Mouse (Mus musculus): ENCODE measurements around the gene Hoxd10. TPM values are rescaled to one million over a fixed set of nuclear protein-coding genes. Genes with fewer than 3 reads are reported as not detected.

Gene Hoxd10
- not detected for polyA plus RNA-seq (2017; shearing (Covaris generic))

GRCm38 (mm10) chr2:74691022-74691951, at the start of gene Hoxd10:
Hoxd10 (plus strand) TSS chr2:74691924.
- ATAC-seq = no peak

- ATAC-seq = no peak
These were observed 49.3 kb upstream of the Hoxd10 start for GRCm38 (mm10) chr2:74642431-74642830.

- no peak for ATAC-seq
These were observed 46.1 kb upstream of the Hoxd10 start for GRCm38 (mm10) chr2:74645631-74646030.

- no peak for ATAC-seq
These were observed 44.5 kb upstream of the Hoxd10 start for GRCm38 (mm10) chr2:74647082-74647864.

- no peak for ATAC-seq
These were observed 38.8 kb upstream of the Hoxd10 start for GRCm38 (mm10) chr2:74652996-74653340.

- no peak for ATAC-seq
These were observed 37.8 kb upstream of the Hoxd10 start for GRCm38 (mm10) chr2:74653781-74654535.

- ATAC-seq = no peak
These were observed 36.8 kb upstream of the Hoxd10 start for GRCm38 (mm10) chr2:74654743-74655419.

GRCm38 (mm10) chr2:74655420-74655781, 36.3 kb upstream of the Hoxd10 start:
- no peak for ATAC-seq

- ATAC-seq = peak; percentile 58
These were observed 35.7 kb upstream of the Hoxd10 start for GRCm38 (mm10) chr2:74655821-74656631.

GRCm38 (mm10) chr2:74656632-74657021, 35.1 kb upstream of the Hoxd10 start:
- no peak for ATAC-seq

- peak; percentile 46 for ATAC-seq
These were observed 34.3 kb upstream of the Hoxd10 start for GRCm38 (mm10) chr2:74657251-74658023.

GRCm38 (mm10) chr2:74658024-74658666, 33.6 kb upstream of the Hoxd10 start:
- ATAC-seq = no peak

- no peak for ATAC-seq
These were observed 32.9 kb upstream of the Hoxd10 start for GRCm38 (mm10) chr2:74658667-74659371.

- ATAC-seq = no peak
These were observed 32.2 kb upstream of the Hoxd10 start, which contains the start of gene Evx2 for GRCm38 (mm10) chr2:74659507-74660005. Evx2 (minus strand) TSS chr2:74659557.

GRCm38 (mm10) chr2:74660421-74661375, 31.0 kb upstream of the Hoxd10 start:
- no peak for ATAC-seq

- no peak for ATAC-seq
These were observed 30.0 kb upstream of the Hoxd10 start for GRCm38 (mm10) chr2:74661685-74662084.

- peak; percentile 39 for ATAC-seq
These were observed 28.3 kb upstream of the Hoxd10 start for GRCm38 (mm10) chr2:74663291-74663925.
